Mouse (Mus musculus): Measurements from ENCODE around the gene Dlgap5.

Dlgap5 gene

DNA sequence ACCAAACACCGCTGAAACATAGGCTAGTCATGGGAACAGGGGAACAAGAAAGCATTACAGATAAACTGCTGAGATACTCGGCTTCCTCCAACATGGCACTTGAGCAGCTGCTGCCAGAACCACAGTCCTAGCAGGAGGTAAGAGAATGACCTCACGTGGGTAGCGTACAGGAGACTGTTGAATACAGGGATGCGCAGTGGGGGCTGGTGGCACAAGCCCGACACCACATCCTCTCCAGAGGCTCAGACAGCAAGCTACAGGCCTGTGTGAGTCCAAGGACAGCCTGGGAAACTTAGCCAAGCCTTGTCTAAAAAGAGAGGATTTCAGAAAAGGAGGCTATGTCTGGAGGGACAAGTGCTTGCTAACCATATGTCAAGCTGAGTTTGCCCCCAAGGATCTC, 23.2 kb downstream of the Dlgap5 start:
- no peak for DNase-seq

DNA sequence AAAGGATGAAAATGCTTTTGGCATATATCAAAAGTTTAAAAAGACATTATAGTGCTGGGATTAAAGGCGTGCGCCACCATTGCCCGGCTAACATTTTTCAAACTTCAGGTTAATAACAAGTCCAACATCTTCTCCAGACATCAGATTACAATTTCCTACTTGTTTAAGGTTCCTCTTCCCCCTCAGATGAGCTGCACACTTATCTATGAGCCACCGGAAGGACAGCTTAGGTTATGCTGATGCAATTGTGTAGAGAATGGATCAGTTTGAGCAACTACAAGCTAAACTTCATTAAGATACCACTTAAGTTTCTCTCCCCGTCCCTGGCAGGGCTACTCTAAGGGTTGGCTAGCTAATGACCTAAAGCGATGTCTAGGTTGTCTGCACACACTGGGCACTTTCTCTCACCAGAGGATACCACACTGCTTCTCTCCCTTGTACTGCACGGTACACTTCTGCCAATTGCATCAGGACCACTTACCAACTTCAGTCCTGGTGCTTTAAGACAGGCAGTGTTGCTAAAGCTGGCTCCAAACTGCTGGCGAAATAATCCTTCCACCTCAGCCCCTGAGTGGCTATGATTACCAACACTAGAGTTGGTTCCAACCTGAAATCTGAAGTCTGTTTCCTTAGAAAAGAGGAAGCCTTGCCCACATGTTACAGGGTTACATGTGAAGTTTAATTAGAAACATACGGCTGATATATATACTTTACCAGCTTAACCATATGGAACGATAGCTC, 24.7 kb downstream of the Dlgap5 start:
- no peak for DNase-seq

DNA sequence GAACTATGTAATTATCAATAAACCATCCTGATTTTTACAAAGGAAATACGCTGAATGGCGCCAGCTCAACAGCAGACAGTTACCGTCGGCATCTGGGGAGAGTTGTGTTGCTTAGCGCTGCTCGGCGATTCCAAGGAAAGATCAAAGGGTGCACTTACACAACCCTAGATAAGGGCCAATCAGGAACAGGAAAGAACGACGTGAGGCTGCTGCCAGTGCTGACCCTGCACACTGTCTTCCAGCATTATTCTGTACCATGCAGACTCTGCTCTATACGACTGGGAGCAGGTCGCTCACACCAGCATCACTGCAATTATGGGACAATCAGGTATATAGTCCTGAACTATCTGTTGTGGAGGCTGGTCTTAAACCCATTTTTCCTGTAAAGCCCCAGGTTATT, 32.1 kb downstream of the Dlgap5 start:
- no peak for DNase-seq

DNA sequence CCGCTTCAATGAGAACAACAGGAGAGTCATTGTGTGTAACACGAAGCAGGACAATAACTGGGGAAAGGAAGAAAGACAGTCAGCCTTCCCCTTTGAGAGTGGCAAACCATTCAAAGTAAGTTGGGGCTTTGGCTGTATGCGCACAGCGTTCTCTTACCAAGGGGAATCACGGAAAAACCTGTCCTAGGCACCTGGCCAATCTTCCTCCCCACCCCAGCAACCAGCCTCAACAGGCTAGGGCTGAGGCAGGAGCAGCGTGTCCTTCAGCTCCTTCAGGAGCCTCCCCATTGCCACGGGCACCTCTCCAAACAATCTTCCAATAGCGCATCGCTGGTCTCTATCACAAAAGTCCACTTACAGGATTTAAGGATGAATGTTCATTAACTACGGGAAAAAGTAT, 33.6 kb downstream of the Dlgap5 start:
- no peak for DNase-seq

DNA sequence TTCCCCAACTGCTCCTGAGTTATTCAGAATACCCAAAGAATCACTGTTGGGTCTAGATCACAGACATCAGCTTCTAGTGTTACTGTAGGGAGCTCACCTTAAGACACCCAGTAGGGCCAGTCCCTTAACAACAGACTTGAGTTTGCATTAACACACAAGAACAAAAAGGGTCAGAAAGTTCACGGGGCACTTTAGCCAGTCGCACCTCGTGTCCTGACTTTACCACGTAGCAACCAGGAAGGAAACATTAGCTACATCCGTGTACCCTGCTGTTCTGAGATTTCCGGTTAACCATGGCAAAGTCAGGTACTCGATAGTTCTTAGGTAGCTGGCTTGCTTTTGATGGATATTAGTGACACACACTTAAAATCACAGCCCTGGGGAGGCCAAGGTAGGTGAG, 34.3 kb downstream of the Dlgap5 start:
- DNase-seq = no peak

DNA sequence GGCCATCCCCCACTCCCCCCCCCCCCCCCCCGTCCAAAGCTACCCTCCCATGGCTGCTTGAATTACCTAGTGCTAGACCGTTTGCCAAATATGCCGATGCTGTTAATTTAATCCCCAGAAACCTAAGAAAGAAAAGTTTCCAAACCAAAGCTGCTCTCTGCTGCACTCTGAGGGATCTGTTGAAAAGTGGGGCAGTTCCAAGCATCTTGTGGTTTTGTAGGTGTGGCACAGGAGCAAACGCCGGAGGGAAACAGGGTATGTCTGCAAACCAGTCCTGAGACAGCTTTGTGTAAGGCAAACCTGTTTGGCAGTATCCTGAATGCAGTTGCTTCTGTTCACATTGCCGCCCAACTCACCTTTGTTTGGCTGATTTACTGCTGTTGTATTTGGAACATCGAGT, 39.9 kb downstream of the Dlgap5 start:
- DNase-seq = no peak

DNA sequence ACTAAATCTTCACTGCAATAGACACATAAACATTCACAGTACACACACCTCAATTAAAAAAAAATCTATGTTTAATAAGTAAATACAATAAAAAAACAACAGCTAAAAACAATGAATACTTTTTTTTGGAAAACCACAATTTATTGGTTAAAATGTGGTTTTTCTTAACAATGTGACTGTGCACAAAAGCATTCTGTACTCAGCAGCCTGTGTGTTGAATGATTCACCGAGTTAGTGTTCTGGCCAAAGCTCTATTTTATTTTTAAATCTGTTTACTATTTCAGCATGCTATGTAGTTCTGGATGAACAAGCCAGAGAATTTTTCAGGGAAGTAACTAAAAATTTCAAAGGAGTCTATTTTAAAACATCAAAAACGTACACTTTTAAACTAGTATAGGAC, 41.7 kb downstream of the Dlgap5 start:
- DNase-seq = no peak

DNA sequence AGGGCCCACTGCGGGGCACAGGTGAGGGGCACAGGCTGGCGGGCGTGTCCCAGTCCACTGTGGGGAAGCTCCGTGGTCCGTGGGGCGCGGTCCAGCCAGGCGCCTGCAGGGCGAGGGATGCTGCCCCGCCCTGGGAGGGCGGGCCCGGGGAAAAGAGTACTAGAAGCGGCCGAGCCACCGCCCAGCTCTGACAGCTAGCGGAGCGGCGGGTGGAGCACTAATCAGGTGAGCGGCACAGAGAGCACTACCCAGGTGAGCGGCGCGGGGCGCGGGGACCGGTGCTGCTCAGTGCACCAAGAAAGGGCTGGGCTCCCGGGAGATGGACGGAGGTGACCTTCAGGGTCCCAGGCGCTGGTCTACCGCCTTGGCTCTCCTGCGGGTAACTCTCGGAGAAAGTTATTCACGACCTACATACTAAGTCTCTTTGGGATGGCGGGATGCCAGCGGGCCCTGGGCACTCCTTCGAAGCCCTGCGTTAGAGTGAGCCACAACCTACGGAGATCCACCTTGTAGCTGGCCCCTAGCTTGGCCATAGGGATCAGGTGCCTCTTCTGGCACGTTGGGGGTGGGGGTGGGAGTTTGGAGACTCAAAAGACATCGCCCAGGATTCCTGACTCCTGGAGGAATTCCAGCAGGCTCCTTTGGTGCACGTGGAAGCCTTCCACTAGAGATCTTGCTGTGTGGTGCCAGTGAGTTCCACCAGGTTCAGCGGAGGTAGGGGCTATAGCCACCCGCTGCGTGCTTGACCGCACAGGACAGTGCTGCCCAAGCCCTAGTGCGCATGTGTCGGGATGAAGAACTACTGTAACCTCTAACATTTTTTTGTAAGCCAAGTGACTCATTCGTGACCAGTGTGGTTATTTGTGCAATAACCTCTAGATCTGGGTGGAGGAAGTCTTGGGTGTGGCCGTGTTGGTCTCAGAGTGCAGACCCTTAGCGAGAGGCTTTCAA, 44.2 kb downstream of the Dlgap5 start:
- peak; percentile 52 to 70 for DNase-seq

DNA sequence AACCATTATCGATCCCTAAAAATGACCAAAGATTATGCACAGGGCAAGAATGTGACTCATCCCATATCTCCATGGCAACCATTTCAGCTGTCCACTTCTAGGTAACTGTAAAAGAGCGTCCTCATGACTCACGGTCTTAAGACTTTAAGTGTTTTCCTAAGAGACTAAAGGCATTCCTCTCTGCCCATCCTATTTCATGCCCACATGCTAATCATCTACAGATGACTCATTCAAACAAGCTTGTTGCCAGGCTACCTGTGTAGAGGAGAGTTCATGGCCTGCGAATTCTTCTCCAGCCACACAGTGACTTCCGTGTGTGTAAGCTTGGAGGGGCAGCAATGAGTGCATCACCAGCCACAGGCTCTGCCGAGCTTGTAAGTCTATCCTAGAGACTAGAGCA, 46.5 kb downstream of the Dlgap5 start:
- DNase-seq = peak; percentile 22 to 47

DNA sequence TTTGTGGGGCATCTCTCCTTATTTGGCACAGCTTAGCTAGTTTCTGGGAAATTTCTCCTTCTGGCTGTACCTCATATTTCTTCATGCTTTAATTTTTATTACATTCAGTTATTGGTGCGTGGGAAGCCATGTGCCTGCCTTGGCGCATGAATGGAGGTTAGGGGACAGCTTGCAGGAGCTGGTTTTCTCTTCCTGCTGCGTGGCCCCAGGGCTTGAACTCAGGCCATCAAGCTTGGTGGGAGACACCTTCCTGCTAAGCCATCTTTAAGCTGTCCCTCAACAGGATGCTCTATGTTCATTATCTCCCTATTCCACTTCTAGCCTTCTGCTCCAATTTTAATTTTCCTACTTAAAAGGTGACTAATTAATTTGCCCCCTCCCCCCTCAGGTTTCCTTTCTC, 47.4 kb downstream of the Dlgap5 start:
- no peak for DNase-seq

DNA sequence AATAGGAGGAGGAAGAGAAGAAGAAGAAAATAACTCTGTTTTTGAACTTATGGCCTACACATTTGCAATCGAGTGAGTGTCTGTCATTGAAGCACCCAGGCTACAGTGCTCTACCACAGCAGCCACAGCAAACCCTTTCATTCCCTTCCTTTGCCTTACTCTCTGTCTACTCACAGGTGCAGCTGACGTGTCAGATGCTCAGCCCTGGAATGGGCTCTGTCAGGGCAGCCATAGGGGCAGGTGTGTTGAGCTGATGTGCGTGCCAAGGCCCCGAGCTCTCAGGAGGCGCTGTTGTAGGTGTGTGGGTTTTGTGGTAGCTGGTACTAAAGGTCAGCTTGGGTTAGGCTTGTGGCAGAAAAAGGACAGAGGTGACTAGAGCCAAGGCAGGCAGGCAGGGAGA, 48.5 kb downstream of the Dlgap5 start:
- DNase-seq = no peak

DNA sequence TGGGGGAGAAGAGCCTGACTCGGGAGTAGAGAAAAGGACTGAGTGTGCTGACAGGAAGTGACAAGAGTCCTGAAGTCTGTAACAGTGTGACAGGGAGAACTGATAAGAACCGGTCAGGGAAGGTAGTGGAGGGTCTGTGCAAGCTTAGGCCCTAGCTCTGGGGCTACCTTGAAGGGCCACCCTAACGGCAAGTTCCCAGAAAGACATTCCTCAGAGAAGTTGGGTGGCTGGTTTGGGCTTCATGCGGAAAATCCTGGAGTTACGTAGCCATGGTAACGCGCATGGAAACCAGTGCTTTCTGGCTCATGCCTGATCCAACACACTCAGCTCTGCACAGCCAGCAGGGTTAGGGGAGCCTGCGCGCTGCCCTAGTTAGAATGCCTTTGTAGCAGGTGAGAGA, 50.7 kb downstream of the Dlgap5 start, which contains the start of gene Lgals3:
Gene Lgals3 (plus strand): TSS at position 291 of the 400 bp plus-strand sequence.
- peak; percentile 58 to 71 for DNase-seq

DNA sequence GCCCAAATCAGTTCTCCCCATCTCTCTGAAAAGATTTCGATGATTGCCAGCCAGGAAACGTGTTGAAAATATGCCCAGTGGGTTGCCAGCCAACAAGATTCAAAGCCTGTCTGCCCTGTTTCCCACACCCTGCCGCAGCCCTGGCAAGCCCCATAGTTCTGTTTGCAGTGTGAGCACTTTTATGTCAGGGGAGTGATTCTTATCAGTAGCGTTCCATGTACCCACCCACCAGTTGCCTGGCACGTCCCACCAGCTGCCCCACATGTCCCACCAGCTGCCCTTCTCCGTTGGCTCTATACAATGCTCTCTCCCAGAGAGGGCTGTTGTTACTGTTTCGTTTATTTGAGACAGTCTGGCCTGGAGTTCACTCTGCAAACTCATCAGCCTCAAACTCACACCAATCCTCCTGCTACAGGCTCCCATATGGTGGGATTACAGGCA, 51.3 kb downstream of the Dlgap5 start:
- DNase-seq = peak; percentile 18 to 39

DNA sequence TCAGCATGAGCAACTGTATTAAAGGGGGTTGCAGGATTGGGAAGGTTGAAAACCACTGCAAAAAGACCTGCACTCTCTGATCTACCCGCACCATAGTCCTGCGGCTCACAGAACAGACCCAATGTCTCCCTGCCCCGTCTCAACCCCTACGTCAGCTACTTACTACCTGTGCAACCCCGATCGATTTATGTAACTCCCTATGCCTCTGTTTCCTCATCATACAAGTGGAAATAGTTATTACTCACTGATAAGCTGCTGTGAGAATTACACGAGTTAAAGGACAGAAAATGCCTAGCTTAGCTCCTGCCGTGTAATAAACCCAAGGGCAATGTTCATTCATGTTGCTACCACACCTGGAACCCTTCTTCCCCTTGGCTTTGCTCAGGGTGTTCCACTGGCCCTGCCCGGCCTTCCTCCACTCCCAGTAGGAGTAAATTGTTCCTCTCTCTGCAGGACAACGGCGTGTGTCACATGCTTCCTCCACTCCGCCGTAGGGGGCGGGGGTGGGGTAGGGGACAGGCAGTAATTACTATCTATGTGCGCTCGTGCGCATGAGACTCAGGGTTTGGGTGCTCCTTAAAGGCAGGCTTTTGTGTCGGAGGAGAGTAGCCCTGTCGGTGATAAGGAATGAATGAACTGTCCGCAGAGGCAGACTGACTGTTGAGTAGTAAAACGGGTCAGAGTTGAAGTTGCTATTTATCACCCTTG, 53.3 kb downstream of the Dlgap5 start:
- peak; percentile 53 to 62 for DNase-seq

DNA sequence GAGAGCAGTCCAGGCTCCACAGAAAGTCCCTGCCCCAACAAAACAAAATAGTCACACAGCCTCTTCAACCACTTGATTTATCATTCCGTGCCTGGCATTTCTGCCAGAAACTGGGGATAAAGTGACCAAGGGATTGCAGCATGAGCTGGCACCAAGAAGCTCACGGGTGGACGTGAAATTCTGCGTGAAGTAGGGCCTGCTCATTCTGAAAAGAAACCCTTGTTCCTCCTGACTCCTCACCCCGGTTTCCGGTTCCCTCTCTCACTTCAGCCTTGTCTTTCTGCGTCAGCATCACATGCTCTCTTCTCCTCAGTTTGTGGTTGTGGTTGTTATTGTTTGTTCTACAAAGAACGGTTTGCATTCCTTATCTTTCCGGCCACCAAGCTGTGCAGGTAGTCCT, 56.3 kb downstream of the Dlgap5 start:
- no peak for DNase-seq

DNA sequence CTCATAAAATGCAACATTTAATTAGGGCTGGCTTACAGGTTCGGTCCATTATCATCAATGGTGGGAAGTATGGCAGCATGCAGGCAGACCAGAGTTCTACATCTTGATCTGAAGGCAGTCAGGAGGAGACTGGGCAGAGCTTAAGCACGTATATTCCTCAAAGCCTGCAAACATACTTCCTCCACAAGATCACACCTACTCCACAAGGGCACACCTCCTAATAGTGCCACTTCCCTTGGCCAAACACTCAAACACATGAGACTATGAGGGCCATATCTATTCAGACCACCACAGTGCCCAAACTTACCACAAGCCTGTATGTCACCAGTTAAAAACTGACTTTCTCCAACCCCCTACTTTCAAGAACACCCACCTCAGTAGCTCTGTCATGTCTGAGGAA, 56.8 kb downstream of the Dlgap5 start:
- no peak for DNase-seq

DNA sequence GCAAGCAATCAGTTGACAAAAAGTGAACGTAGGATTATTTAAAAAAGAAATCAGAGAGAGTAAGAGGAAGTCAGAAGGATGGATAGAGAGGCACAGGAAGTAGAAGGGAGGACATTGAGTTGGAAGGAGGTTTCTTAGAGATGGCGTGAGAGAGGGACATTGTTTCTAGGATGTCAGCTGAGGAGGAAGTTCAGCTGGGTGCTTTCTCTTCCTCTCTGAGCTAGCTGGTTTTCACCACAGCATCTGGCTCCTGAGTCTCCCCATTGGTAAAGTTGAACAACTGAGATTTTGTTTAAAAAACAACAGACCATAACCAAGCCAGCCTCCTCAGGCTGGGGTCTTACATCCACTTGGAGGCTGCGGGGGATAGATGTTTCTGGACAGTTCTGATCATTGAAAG, 58.6 kb downstream of the Dlgap5 start:
- no peak for DNase-seq

DNA sequence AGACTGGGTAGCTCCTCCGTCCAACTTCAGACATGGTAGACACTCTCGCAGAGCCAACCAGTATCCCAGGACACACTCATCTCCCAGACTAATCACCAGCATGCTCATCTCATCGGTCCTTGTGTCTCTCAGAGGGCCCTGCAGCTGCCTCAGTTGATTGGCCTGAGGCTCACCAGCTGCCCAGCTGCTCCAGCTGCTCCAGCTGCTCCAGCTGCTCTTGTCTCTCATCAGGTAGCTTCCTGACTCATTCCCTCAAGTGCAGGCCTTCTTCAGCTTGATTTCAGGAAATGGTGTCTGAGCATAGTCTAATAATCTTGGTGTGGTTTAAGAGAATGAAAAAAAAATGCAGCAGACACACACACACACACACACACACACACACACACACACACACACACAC, 61.6 kb downstream of the Dlgap5 start:
- DNase-seq = no peak

DNA sequence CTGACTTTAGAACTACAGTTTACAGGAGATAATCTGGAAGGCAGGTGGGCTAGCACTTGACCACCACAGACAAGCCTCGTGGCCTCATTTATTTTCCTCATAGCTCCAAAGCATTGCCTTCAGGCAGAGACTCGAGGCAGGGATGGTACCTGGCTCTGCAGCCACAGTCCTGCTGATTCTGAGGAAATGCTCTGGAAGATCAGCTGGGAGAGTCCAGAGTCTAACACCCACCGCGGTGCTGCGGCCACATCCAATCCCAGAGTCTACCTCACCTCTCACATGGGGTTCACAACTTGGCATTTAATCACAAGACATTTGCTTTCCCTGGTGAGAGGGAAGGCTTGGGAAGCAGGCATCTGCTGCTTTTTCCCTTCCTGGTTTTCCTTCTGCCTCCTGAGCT, 63.3 kb downstream of the Dlgap5 start:
- no peak for DNase-seq

DNA sequence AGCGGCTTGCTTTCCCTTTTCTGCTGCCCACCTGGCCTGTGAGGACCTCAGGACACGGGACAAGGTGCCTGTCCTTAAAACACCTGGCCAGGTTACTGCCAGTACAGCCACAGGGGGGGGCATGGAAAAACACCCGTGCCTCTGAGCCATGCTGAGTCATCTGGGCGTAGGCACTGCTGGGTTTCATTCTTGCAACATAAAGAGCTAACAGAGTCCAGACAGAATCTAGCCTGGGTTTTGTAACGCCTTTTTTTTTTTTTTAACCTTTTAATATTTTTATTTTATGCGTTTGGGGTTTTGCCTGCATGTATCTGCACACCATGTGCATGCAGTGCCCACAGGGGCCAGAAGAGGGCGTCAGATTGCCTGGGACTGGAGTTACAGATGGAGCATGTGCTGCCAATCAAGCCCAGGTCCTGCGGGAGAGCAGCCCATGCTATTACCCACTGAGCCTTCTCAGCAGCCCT, 64.1 kb downstream of the Dlgap5 start:
- DNase-seq = peak; percentile 32 to 40

DNA sequence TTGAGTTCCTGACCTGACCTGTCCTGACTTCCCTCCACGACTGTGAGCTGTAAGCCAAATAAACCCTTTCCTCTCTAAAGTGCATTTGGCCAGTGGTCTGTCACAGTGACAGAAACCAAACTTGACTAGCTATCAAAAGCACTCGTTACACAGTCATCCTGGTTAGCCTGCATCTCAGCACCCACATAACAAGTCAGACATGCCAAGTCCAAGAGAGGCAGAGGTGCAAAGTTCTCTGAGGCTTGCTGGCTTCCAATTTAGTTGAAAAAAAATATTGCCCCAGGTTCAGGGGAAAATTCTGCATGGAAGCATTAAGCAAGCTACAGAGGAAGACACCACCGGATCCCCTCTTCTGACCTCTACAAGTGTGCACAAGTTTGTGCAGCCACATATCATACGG, 65.0 kb downstream of the Dlgap5 start:
- DNase-seq = no peak

DNA sequence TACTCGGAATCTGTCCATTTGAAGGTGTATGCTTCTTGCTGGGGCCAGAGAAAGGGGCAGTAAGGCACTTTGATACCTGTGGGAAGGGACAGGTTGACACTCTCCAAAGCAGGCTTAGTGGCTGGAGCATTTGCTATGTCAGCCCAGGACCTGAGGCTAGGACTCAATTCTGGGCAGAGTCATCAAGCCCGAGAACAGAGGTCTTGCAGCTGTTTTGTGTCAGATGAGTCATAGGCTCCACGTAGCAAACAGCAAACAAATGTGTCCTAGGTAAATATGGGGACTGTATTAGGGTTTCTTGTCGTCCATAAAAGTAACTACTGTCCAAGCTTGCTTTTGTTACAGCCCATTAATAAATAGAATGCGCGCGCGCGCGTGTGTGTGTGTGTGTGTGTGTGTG, 65.9 kb downstream of the Dlgap5 start:
- no peak for DNase-seq

DNA sequence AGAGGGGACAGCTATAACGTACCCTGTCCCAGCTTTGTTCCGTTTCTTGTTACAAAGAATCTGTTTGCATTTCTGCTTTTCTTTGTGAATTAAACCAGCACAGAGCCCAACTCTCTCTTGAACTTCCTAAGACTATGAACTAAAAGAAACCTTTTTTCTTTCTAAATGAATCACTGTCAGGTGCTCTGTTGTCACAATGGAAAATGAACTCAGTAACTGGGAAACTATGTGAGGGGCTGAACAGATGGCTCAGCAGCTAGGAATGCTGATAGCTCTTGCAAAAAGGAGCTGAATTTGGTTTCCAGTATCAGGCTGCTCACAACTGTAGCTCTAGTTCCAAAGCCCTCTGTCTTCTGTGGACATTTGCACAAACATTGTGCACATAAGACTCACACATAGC, 67.2 kb downstream of the Dlgap5 start:
- no peak for DNase-seq

Data from kidney, postnatal 4 days (tissue).